Mouse (Mus musculus) liver, embryonic 13.5 days (tissue): ENCODE data around the gene Rae1. TPM values are rescaled to one million over a fixed set of nuclear protein-coding genes. Genes with fewer than 3 reads are reported as not detected.

ENCODE experiments used
- ATAC-seq: fragments of 200-750 bp; cut with Nextera tagmentation; 2 replicates; pipeline ENCODE4 v1.8.0; 2017; ENCODE audit warnings: low read depth, mild to moderate bottlenecking, moderate number of reproducible peaks, moderate library complexity
- DNase-seq: peaks from one replicate; pipeline ENCODE4 v3.0.0; 2022
- H3K27ac ChIP-seq: fragments of 300-500 bp; sonication (generic); 2 replicates; pipeline ENCODE4 v1.5.1; 2015; ENCODE audit warnings: moderate library complexity, mild to moderate bottlenecking, inconsistent platforms
- H3K27me3 ChIP-seq: fragments of 300-500 bp; sonication (generic); 2 replicates; pipeline ENCODE4 v1.6.1; 2015; ENCODE audit warnings: mild to moderate bottlenecking, inconsistent platforms
- H3K36me3 ChIP-seq: fragments of 300-500 bp; sonication (generic); 2 replicates; pipeline ENCODE4 v1.6.1; 2015; ENCODE audit warnings: mild to moderate bottlenecking, inconsistent platforms
- H3K4me1 ChIP-seq: fragments of 300-500 bp; sonication (generic); replicated peaks from 2 replicates; pipeline ENCODE4 v1.6.1; 2015; ENCODE audit warnings: inconsistent platforms
- H3K4me2 ChIP-seq: fragments of 300-500 bp; sonication (generic); 2 replicates; pipeline ENCODE4 v1.6.1; 2015; ENCODE audit warnings: inconsistent platforms, mild to moderate bottlenecking, moderate library complexity
- H3K4me3 ChIP-seq: fragments of 300-500 bp; sonication (generic); replicated peaks from 2 replicates; pipeline ENCODE4 v1.5.1; 2015; ENCODE audit warnings: mild to moderate bottlenecking, inconsistent platforms
- H3K9ac ChIP-seq: fragments of 300-500 bp; sonication (generic); 2 replicates; pipeline ENCODE4 v1.6.1; 2015; ENCODE audit warnings: mild to moderate bottlenecking, inconsistent platforms
- H3K9me3 ChIP-seq: fragments of 300-500 bp; sonication (generic); replicated peaks from 2 replicates; pipeline ENCODE4 v1.6.1; 2016; ENCODE audit warnings: inconsistent platforms
- WGBS: fragments of 180-500 bp; shearing (Covaris S2); methylation state at CpG from one replicate; pipeline ENCODE4 v1.1.7; 2015; ENCODE audit not compliant: insufficient replicate concordance; 5-methylcytosine and 5-hydroxymethylcytosine counted together
- polyA plus RNA-seq: library from polyadenylated mRNA; unstranded; fragments of >200 nt; fragmentation: Nextera tagmentation; extraction: Ambion mirVana; gene quantifications from 2 replicates; pipeline ENCODE4 v1.2.1, GENCODE M21; 2015

Rae1 gene
- polyA plus RNA-seq, 1 experiment from 2014 or later = 96.8 TPM

- H3K4me2 ChIP-seq = no peak overlapping the region; the same call in 1 of the 2 replicates
- H3K27ac ChIP-seq = peak overlapping the region; percentile 70
- H3K9ac ChIP-seq = peak overlapping the region; percentile 26; the same call in 1 of the 2 replicates
- WGBS = 48% methylated on average over 8 of the region's 8 CpGs
- H3K4me1 ChIP-seq = peaks cover 63% of the 10 kb centered on the region
- H3K4me3 ChIP-seq = no peak overlapping the region
- H3K36me3 ChIP-seq = no peaks in the 10 kb centered on the region
- DNase-seq = no peak
- peaks cover 5% of the 10 kb centered on the region; the same call in 1 of the 2 replicates for H3K27me3 ChIP-seq
- peak; percentile 22 for ATAC-seq
- no peaks in the 10 kb centered on the region for H3K9me3 ChIP-seq
Observed at GRCm38 (mm10) chr2:173050604-173051382, 50.9 kb downstream of the Rae1 start.

DNA sequence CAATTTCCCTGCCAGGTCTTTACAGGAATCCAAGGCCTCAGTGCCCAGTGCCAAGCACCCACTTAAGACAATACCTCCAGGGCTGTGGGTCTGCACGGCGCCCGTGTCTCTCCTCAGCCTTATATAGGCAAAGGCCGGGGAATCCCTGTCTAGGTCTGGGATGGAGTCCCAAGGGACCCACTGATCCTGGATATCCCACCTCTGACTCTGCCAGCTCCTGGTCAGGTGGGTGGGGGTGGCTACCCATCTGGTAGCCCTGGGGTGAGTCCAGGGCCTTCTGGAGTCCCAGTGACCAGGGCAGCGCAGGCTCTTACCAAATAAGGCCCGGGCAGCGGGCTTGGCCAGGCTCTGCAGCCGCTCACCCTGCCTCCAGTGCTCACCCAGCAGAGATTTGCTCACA lies 53.0 kb downstream of the Rae1 start:
- Histone ChIP-seq H3K27me3 (peaks cover 5% of the 10 kb centered on the region; the same call in 1 of the 2 replicates), H3K9ac (no peak overlapping the region), H3K4me2 (no peak overlapping the region), H3K36me3 (no peaks in the 10 kb centered on the region), H3K27ac (no peak overlapping the region), H3K9me3 (no peaks in the 10 kb centered on the region), H3K4me1 (peaks cover 63% of the 10 kb centered on the region), H3K4me3 (no peak overlapping the region)
- WGBS = 79% methylated on average over 8 of the region's 8 CpGs
- DNase-seq (no peak), ATAC-seq (no peak)

- DNase-seq = no peak
- peaks cover 5% of the 10 kb centered on the region; the same call in 1 of the 2 replicates for H3K27me3 ChIP-seq
- no peaks in the 10 kb centered on the region for H3K36me3 ChIP-seq
- no peak overlapping the region for H3K4me2 ChIP-seq
- H3K4me1 ChIP-seq = peaks cover 63% of the 10 kb centered on the region
- no peak overlapping the region for H3K4me3 ChIP-seq
- H3K27ac ChIP-seq = no peak overlapping the region
- no peaks in the 10 kb centered on the region for H3K9me3 ChIP-seq
- 50% methylated on average over 6 of the region's 6 CpGs for WGBS
- no peak for ATAC-seq
- no peak overlapping the region for H3K9ac ChIP-seq
Observed at GRCm38 (mm10) chr2:173053846-173054245, 53.9 kb downstream of the Rae1 start.

- 21% methylated on average over 10 of the region's 10 CpGs for WGBS
- H3K4me3 ChIP-seq = no peak overlapping the region
- H3K27me3 ChIP-seq = no peaks in the 10 kb centered on the region; the same call in 1 of the 2 replicates
- peaks cover 53% of the 10 kb centered on the region for H3K4me1 ChIP-seq
- no peaks in the 10 kb centered on the region for H3K36me3 ChIP-seq
- H3K27ac ChIP-seq = peak overlapping the region; percentile 47
- H3K9me3 ChIP-seq = no peaks in the 10 kb centered on the region
- no peak overlapping the region for H3K9ac ChIP-seq
- no peak overlapping the region; the same call in 1 of the 2 replicates for H3K4me2 ChIP-seq
- ATAC-seq (no peak), DNase-seq (no peak)
Observed at GRCm38 (mm10) chr2:173056303-173056881, 56.5 kb downstream of the Rae1 start.

DNA sequence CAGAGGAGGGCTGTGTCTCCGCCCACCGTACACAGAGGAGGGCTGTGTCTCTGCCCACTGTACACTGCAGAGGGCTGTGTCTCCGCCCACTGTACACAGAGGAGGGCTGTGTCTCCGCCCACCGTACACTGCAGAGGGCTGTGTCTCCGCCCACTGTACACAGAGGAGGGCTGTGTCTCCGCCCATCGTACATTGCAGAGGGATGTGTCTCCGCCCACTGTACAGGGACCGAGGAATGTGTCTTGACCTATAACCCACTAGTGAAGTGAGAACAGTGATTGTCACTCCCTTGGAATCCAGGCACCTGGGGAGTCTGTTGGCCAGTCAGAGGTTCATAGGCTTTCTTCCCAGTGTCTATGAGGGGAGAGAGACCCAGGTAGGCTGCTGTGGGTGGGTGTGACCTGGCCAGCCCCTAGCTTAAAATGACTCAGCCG lies 57.0 kb downstream of the Rae1 start:
- DNase-seq (peak; percentile 80), ATAC-seq (peak; percentile 79)
- Histone ChIP-seq H3K27me3 (no peaks in the 10 kb centered on the region; the same call in 1 of the 2 replicates), H3K27ac (peak overlapping the region; percentile 67), H3K4me1 (peaks cover 56% of the 10 kb centered on the region), H3K4me2 (peak overlapping the region; percentile 24; the same call in 1 of the 2 replicates), H3K9ac (0 out of 2 replicates have a peak overlapping the region, but pooled peaks have one; percentile 17), H3K36me3 (no peaks in the 10 kb centered on the region), H3K9me3 (no peaks in the 10 kb centered on the region), H3K4me3 (no peak overlapping the region)
- 21% methylated on average over 11 of the region's 11 CpGs for WGBS

GRCm38 (mm10) chr2:173057623-173058022 lies 57.7 kb downstream of the Rae1 start:
- peak overlapping the region; percentile 24; the same call in 1 of the 2 replicates for H3K4me2 ChIP-seq
- no peak overlapping the region for H3K4me3 ChIP-seq
- H3K9me3 ChIP-seq = no peaks in the 10 kb centered on the region
- H3K4me1 ChIP-seq = peaks cover 61% of the 10 kb centered on the region
- DNase-seq (no peak), ATAC-seq (no peak)
- peak overlapping the region; percentile 34; the same call in 1 of the 2 replicates for H3K27ac ChIP-seq
- H3K36me3 ChIP-seq = no peaks in the 10 kb centered on the region
- peak overlapping the region; percentile 17; the same call in 1 of the 2 replicates for H3K9ac ChIP-seq
- WGBS = 25% methylated on average over 10 of the region's 10 CpGs
- H3K27me3 ChIP-seq = no peaks in the 10 kb centered on the region; the same call in none of the 2 replicates

DNA sequence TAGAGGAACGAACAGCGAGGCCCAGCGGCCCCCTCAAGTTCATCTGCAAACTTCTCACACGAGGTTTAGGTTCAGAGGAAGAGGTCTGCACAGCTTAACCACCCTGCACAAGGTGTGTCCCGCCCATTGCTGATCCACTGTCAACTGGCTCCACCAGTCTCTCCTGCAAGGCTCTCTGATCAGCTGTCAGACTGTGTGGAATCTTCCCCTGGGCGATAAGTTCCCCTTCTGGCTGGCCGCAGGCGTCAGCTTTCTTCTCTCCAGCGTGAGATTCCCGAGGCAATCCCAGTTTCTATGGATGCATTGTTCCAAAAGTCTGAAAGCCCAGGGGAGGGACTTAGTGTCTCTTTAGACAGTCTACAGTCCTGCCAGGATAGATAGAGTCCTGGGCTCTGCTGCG lies 58.3 kb downstream of the Rae1 start:
- no peak for DNase-seq
- no peaks in the 10 kb centered on the region for H3K9me3 ChIP-seq
- WGBS = 35% methylated on average over 11 of the region's 11 CpGs
- peak overlapping the region; percentile 13; the same call in 1 of the 2 replicates for H3K27ac ChIP-seq
- no peaks in the 10 kb centered on the region for H3K36me3 ChIP-seq
- no peak for ATAC-seq
- no peaks in the 10 kb centered on the region; the same call in none of the 2 replicates for H3K27me3 ChIP-seq
- H3K4me1 ChIP-seq = peaks cover 65% of the 10 kb centered on the region
- no peak overlapping the region for H3K4me2 ChIP-seq
- no peak overlapping the region for H3K9ac ChIP-seq
- H3K4me3 ChIP-seq = no peak overlapping the region

DNA sequence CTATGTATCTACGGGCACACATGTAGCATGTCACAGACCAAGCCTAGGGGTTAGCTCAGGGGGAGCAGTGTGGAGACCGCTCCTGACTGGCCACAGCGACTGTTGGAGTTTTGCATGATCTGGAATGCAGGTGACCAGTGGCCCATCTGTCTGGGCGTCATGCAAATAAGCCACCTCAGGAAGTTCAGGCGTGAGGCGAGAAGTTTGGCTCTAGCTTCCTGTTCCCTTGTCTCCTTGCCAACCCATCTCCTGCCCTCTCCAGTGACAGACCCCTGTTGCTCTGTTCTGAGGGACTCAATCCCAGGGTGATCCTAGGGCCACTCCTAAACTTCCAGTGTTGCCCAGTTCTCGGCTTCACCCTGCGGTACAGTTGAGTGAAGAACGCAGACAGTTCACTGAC lies 60.5 kb downstream of the Rae1 start:
- Histone ChIP-seq H3K36me3 (no peaks in the 10 kb centered on the region), H3K4me1 (peaks cover 65% of the 10 kb centered on the region), H3K9ac (peak overlapping the region; percentile 13; the same call in 1 of the 2 replicates), H3K4me3 (no peak overlapping the region), H3K27me3 (no peaks in the 10 kb centered on the region; the same call in 1 of the 2 replicates), H3K9me3 (no peaks in the 10 kb centered on the region), H3K27ac (0 out of 2 replicates have a peak overlapping the region, but pooled peaks have one; percentile 5), H3K4me2 (no peak overlapping the region)
- ATAC-seq (no peak), DNase-seq (no peak)
- WGBS = 59% methylated on average over 9 of the region's 9 CpGs

DNA sequence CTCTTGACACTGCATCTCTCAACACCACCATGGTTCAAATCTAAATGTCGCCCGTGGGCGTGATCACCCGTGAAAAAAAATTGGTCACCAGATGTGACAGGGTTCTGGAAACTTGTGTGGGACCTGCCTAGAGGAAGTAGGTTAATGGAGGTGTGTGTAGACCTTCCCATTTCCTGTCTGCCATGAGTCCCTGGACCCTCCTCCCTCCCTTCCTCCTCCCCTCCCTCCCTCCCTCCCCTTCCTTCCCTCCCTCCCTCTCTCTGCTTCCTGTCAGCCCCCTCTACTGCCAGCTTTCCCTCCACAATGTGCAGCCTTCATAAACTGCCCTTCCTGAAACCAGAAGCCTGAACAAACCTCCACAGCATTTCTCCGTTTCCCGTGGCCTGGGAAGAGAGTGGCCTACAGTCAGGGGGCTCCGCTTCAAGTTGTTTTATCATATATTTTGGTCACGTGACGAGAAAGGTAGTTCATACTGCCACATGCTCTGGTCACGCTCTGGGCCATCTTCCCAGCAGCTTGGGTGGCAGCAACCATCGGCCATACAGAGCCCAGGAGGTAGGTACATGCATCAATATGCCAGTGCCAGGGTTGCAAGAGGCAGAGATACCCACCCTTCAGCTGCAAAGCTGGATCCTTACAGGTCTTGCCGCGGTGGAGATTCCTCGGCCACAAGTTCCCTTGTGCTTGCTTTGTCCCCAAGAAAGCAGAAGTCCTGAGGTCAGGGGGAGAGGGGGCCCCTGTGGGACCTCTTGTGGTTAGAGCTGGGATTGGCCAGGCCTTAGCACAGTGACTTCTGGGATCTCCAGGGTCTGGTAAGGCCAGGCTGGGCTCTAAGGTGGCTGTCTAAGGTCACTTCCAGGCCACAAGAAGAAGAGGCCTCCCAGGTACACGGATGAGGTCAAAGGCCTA lies 61.8 kb downstream of the Rae1 start:
- Histone ChIP-seq H3K27me3 (no peaks in the 10 kb centered on the region; the same call in 1 of the 2 replicates), H3K4me2 (peak overlapping the region; percentile 25; the same call in 1 of the 2 replicates), H3K9ac (0 out of 2 replicates have a peak overlapping the region, but pooled peaks have one; percentile 22), H3K36me3 (no peaks in the 10 kb centered on the region), H3K9me3 (no peaks in the 10 kb centered on the region), H3K4me3 (peak overlapping the region; percentile 14; the same call in 1 of the 2 replicates), H3K4me1 (peaks cover 52% of the 10 kb centered on the region), H3K27ac (peak overlapping the region; percentile 59; the same call in 1 of the 2 replicates)
- ATAC-seq = peak; percentile 40; the same call in 1 of the 2 replicates
- WGBS = 26% methylated on average over 15 of the region's 15 CpGs
- no peak for DNase-seq

DNA sequence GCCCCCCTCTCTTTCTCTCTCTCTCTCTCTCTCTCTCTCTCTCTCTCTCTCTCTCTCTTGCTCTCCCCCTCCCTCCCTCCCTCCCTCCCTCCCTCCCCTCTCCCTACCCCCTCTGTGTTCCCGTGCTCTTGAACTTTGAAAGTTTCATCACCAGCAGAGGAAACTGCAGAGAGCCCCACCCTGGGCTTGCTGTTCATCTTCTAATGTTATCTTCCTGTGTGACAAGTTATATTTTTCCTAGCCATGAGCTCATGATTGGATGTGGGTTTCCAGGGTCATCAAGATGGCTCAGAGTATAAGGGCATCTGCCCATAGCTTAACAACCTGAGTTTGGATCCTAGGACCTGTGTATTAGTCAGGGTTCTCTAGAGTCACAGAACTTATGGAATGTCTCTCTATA lies 63.3 kb downstream of the Rae1 start:
- no peak overlapping the region for H3K4me3 ChIP-seq
- no peak overlapping the region for H3K9ac ChIP-seq
- H3K27me3 ChIP-seq = no peaks in the 10 kb centered on the region; the same call in 1 of the 2 replicates
- peaks cover 37% of the 10 kb centered on the region for H3K4me1 ChIP-seq
- H3K9me3 ChIP-seq = peaks cover 3% of the 10 kb centered on the region; the same call in 1 of the 2 replicates
- H3K4me2 ChIP-seq = no peak overlapping the region
- DNase-seq (no peak), ATAC-seq (no peak)
- 71% methylated on average over 1 of the region's 1 CpGs for WGBS
- no peak overlapping the region for H3K27ac ChIP-seq
- no peaks in the 10 kb centered on the region for H3K36me3 ChIP-seq
